Mouse (Mus musculus) kidney, embryonic 15.5 days (tissue): ENCODE results near the gene Dars. TPM values are rescaled to one million over a fixed set of nuclear protein-coding genes. Genes with fewer than 3 reads are reported as not detected.
A peak's percentile ranks its signal among the peaks of the same experiment; 100 is the strongest.

Source experiments
- ATAC-seq: fragments of 200-750 bp; cut with Nextera tagmentation; replicated peaks from 2 replicates; pipeline ENCODE4 v1.8.0; 2017; ENCODE audit warnings: moderate TSS enrichment; ENCODE audit not compliant: low FRiP score
- H3K27ac ChIP-seq: fragments of 300-500 bp; sonication (generic); 2 replicates; pipeline ENCODE4 v1.5.1; 2015; ENCODE audit warnings: mild to moderate bottlenecking, inconsistent platforms
- H3K27me3 ChIP-seq: fragments of 300-500 bp; sonication (generic); 2 replicates; pipeline ENCODE4 v1.6.1; 2015; ENCODE audit warnings: inconsistent platforms
- H3K36me3 ChIP-seq: fragments of 300-500 bp; sonication (generic); 2 replicates; pipeline ENCODE4 v1.6.1; 2015; ENCODE audit warnings: inconsistent platforms
- H3K4me1 ChIP-seq: fragments of 300-500 bp; sonication (generic); 2 replicates; pipeline ENCODE4 v1.6.1; 2015; ENCODE audit warnings: inconsistent platforms
- H3K4me2 ChIP-seq: fragments of 300-500 bp; sonication (generic); 2 replicates; pipeline ENCODE4 v1.6.1; 2015; ENCODE audit warnings: moderate library complexity, mild to moderate bottlenecking, inconsistent platforms
- H3K4me3 ChIP-seq: fragments of 300-500 bp; sonication (generic); replicated peaks from 2 replicates; pipeline ENCODE4 v1.5.1; 2015; ENCODE audit warnings: mild to moderate bottlenecking, inconsistent platforms
- H3K9ac ChIP-seq: fragments of 300-500 bp; sonication (generic); 2 replicates; pipeline ENCODE4 v1.6.1; 2015; ENCODE audit warnings: mild to moderate bottlenecking, inconsistent platforms
- H3K9me3 ChIP-seq: fragments of 300-500 bp; sonication (generic); replicated peaks from 2 replicates; pipeline ENCODE4 v1.6.1; 2016; ENCODE audit warnings: inconsistent platforms
- WGBS: fragments of 180-500 bp; shearing (Covaris S2); methylation state at CpG from one replicate; pipeline ENCODE4 v1.1.7; 2015; ENCODE audit warnings: mixed read lengths; 5-methylcytosine and 5-hydroxymethylcytosine counted together
- polyA plus RNA-seq: library from polyadenylated mRNA; unstranded; fragments of >200 nt; fragmentation: Nextera tagmentation; extraction: Ambion mirVana; gene quantifications from 2 replicates; pipeline ENCODE4 v1.2.1, GENCODE M21; 2015

The Dars gene
- polyA plus RNA-seq, 1 experiment from 2014 or later = 169 TPM

DNA sequence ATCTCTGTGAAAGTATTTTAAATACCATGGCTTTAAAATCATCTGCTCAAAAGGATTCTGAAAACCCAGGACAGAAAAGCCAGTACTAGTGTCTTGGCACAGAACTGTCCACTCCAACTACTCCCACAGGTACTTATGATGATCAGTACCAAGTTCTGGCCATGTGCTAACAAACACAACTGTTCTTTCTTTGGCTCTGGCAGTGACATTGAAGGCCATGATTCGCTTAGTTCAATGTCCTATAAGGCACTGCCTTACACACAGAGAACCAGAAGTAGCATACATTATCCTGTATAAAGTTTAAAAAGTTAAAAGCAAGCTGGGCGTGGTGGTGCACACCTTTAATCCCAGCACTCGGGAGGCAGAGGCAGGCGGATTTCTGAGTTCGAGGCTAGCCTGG lies 6.0 kb downstream of the Dars start:
- Histone ChIP-seq H3K36me3 (peaks cover 43% of the 10 kb centered on the region), H3K4me2 (no peak overlapping the region), H3K9ac (no peak overlapping the region), H3K4me3 (no peak overlapping the region), H3K9me3 (no peaks in the 10 kb centered on the region), H3K27ac (no peak overlapping the region), H3K4me1 (0 out of 2 replicates have a peak, but pooled peaks cover 2% of the 10 kb centered on the region), H3K27me3 (no peaks in the 10 kb centered on the region)
- ATAC-seq = no peak
- WGBS = 96% methylated on average over 5 of the region's 5 CpGs

DNA sequence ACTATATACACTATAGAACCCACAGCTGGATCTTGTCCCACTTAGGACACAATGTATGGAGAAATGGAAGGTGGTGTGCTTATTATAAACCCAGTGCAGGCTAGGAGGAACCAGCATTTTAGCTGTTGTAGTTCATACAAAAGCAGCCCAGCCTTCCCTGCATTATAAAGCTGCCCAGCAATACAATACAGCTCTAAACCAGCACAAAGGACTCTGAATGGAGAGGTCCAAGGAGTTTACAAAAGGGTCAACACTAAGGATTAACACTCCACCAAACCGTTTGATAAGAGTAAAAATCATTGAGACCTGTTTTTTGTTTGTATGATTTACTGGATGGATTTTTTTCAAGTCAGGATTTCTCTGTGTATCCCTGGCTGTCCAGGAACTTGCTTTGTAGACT lies 10.3 kb downstream of the Dars start:
- Histone ChIP-seq H3K4me1 (no peaks in the 10 kb centered on the region), H3K9me3 (no peaks in the 10 kb centered on the region), H3K4me2 (no peak overlapping the region), H3K4me3 (no peak overlapping the region), H3K27me3 (no peaks in the 10 kb centered on the region), H3K36me3 (peaks cover 47% of the 10 kb centered on the region), H3K9ac (no peak overlapping the region), H3K27ac (no peak overlapping the region)
- ATAC-seq = no peak
- 51% methylated on average over 1 of the region's 1 CpGs for WGBS

DNA sequence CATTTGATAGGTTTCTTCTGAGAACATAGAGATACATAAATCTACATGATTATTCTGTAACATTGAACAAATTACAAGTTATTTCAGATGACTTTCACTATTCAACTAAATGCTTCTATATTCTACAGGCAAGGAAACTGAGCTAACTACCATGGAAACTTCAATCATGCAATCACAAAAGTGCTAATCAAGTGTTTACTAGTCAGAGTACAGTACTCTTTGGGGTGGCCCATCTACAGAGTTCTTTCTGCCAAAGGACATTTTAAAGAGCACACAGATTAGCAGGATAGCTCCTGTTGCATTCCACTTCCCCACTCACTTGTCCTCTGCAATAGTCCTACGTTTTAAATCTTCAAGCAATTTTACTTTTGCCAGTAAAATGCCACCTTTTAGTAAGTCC lies 11.5 kb downstream of the Dars start:
- H3K27ac ChIP-seq = no peak overlapping the region
- H3K4me2 ChIP-seq = no peak overlapping the region
- 84% methylated on average over 1 of the region's 1 CpGs for WGBS
- H3K9me3 ChIP-seq = no peaks in the 10 kb centered on the region
- no peak for ATAC-seq
- H3K36me3 ChIP-seq = peaks cover 45% of the 10 kb centered on the region
- H3K9ac ChIP-seq = no peak overlapping the region
- H3K4me1 ChIP-seq = no peaks in the 10 kb centered on the region
- no peak overlapping the region for H3K4me3 ChIP-seq
- H3K27me3 ChIP-seq = no peaks in the 10 kb centered on the region

- no peaks in the 10 kb centered on the region for H3K4me1 ChIP-seq
- H3K4me2 ChIP-seq = no peak overlapping the region
- no peak overlapping the region for H3K9ac ChIP-seq
- H3K27me3 ChIP-seq = no peaks in the 10 kb centered on the region
- no peak overlapping the region for H3K27ac ChIP-seq
- no peak for ATAC-seq
- 57% methylated on average over 2 of the region's 2 CpGs for WGBS
- H3K36me3 ChIP-seq = peaks cover 44% of the 10 kb centered on the region
- H3K4me3 ChIP-seq = no peak overlapping the region
- no peaks in the 10 kb centered on the region for H3K9me3 ChIP-seq
Measured at GRCm38 (mm10) chr1:128405041-128405481, 12.1 kb downstream of the Dars start.

GRCm38 (mm10) chr1:128400926-128401325 lies 16.2 kb downstream of the Dars start:
- Histone ChIP-seq H3K4me2 (no peak overlapping the region), H3K4me1 (0 out of 2 replicates have a peak, but pooled peaks cover 2% of the 10 kb centered on the region), H3K36me3 (peaks cover 64% of the 10 kb centered on the region), H3K27me3 (no peaks in the 10 kb centered on the region), H3K9ac (no peak overlapping the region), H3K27ac (no peak overlapping the region), H3K4me3 (no peak overlapping the region), H3K9me3 (no peaks in the 10 kb centered on the region)
- ATAC-seq = no peak
- WGBS = 41% methylated on average over 2 of the region's 2 CpGs

GRCm38 (mm10) chr1:128399941-128400915 lies 16.9 kb downstream of the Dars start:
- H3K36me3 ChIP-seq = peaks cover 69% of the 10 kb centered on the region
- H3K27ac ChIP-seq = no peak overlapping the region
- no peaks in the 10 kb centered on the region for H3K9me3 ChIP-seq
- 62% methylated on average over 5 of the region's 5 CpGs for WGBS
- H3K4me2 ChIP-seq = no peak overlapping the region
- H3K9ac ChIP-seq = no peak overlapping the region
- 0 out of 2 replicates have a peak, but pooled peaks cover 2% of the 10 kb centered on the region for H3K4me1 ChIP-seq
- H3K4me3 ChIP-seq = no peak overlapping the region
- H3K27me3 ChIP-seq = no peaks in the 10 kb centered on the region
- ATAC-seq = no peak

GRCm38 (mm10) chr1:128398738-128399445 lies 18.3 kb downstream of the Dars start:
- 81% methylated on average over 5 of the region's 5 CpGs for WGBS
- no peak overlapping the region for H3K4me3 ChIP-seq
- no peak overlapping the region for H3K4me2 ChIP-seq
- 0 out of 2 replicates have a peak, but pooled peaks cover 2% of the 10 kb centered on the region for H3K4me1 ChIP-seq
- H3K9ac ChIP-seq = no peak overlapping the region
- H3K36me3 ChIP-seq = peaks cover 62% of the 10 kb centered on the region
- ATAC-seq = no peak
- H3K27ac ChIP-seq = peak overlapping the region; percentile 37; the same call in 1 of the 2 replicates
- no peaks in the 10 kb centered on the region for H3K27me3 ChIP-seq
- H3K9me3 ChIP-seq = no peaks in the 10 kb centered on the region

GRCm38 (mm10) chr1:128394657-128395056 lies 22.5 kb downstream of the Dars start:
- ATAC-seq = no peak
- Histone ChIP-seq H3K36me3 (peaks cover 64% of the 10 kb centered on the region), H3K9me3 (no peaks in the 10 kb centered on the region), H3K4me2 (no peak overlapping the region), H3K4me1 (0 out of 2 replicates have a peak, but pooled peaks cover under 1% of the 10 kb centered on the region), H3K27me3 (no peaks in the 10 kb centered on the region), H3K9ac (no peak overlapping the region), H3K27ac (no peak overlapping the region), H3K4me3 (no peak overlapping the region)
- WGBS = 89% methylated on average over 3 of the region's 3 CpGs

DNA sequence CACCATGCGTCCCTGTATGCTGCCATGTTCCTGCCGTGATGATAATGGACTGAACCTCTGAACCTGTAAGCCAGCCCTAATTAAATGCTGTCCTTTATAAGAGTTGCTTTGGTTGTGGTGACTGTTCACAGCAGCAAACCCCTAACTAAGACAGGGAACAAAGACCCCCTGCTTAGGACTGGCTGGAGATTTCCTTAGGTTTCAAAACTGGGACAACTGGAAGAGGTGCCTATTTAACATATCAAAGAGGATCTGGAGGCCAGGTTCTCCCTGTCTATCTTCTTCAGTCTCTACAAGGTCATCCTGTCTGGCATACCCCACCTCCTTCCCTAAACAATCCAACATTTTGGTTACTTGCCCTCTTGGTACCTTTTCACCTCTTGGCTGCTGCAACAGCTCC lies 24.8 kb downstream of the Dars start:
- no peak overlapping the region for H3K4me2 ChIP-seq
- no peak overlapping the region for H3K27ac ChIP-seq
- no peaks in the 10 kb centered on the region for H3K9me3 ChIP-seq
- 93% methylated on average over 2 of the region's 2 CpGs for WGBS
- no peak for ATAC-seq
- H3K36me3 ChIP-seq = peaks cover 62% of the 10 kb centered on the region
- H3K27me3 ChIP-seq = no peaks in the 10 kb centered on the region
- no peak overlapping the region for H3K9ac ChIP-seq
- H3K4me1 ChIP-seq = no peaks in the 10 kb centered on the region
- no peak overlapping the region for H3K4me3 ChIP-seq

DNA sequence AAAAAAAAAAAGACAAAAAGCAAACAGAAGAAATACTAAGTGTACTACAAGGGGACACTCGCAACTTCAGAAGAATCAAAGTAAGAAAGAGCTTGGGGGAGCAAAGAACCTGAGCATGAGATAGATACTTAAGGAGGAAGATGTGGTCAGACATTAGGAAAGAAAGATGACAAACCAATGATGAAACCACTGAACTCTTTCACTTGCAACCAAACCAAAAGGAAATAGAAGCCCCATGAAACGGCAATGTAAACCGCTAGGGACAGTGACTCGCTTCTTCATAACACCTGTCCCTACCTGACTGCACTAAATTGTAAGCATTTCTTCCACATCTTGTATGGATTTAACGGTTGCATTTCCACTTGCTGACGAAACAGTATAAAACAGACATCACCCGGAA lies 30.7 kb downstream of the Dars start:
- Histone ChIP-seq H3K9ac (no peak overlapping the region), H3K9me3 (no peaks in the 10 kb centered on the region), H3K4me2 (no peak overlapping the region), H3K27ac (no peak overlapping the region), H3K4me1 (no peaks in the 10 kb centered on the region), H3K36me3 (peaks cover 60% of the 10 kb centered on the region), H3K4me3 (no peak overlapping the region), H3K27me3 (no peaks in the 10 kb centered on the region)
- WGBS = 88% methylated on average over 7 of the region's 7 CpGs
- no peak for ATAC-seq

GRCm38 (mm10) chr1:128376841-128377240 lies 40.3 kb downstream of the Dars start:
- Histone ChIP-seq H3K4me2 (no peak overlapping the region), H3K27me3 (no peaks in the 10 kb centered on the region), H3K9me3 (no peaks in the 10 kb centered on the region), H3K4me3 (no peak overlapping the region), H3K27ac (no peak overlapping the region), H3K9ac (no peak overlapping the region), H3K4me1 (no peaks in the 10 kb centered on the region), H3K36me3 (peaks cover 63% of the 10 kb centered on the region)
- 99% methylated on average over 4 of the region's 4 CpGs for WGBS
- ATAC-seq = no peak
